Mouse (Mus musculus): Measurements from ENCODE around the gene Trpm5. TPM values are rescaled to one million over a fixed set of nuclear protein-coding genes. Genes with fewer than 3 reads are reported as not detected.

Gene Trpm5
- total RNA-seq (2022): not detected

DNA sequence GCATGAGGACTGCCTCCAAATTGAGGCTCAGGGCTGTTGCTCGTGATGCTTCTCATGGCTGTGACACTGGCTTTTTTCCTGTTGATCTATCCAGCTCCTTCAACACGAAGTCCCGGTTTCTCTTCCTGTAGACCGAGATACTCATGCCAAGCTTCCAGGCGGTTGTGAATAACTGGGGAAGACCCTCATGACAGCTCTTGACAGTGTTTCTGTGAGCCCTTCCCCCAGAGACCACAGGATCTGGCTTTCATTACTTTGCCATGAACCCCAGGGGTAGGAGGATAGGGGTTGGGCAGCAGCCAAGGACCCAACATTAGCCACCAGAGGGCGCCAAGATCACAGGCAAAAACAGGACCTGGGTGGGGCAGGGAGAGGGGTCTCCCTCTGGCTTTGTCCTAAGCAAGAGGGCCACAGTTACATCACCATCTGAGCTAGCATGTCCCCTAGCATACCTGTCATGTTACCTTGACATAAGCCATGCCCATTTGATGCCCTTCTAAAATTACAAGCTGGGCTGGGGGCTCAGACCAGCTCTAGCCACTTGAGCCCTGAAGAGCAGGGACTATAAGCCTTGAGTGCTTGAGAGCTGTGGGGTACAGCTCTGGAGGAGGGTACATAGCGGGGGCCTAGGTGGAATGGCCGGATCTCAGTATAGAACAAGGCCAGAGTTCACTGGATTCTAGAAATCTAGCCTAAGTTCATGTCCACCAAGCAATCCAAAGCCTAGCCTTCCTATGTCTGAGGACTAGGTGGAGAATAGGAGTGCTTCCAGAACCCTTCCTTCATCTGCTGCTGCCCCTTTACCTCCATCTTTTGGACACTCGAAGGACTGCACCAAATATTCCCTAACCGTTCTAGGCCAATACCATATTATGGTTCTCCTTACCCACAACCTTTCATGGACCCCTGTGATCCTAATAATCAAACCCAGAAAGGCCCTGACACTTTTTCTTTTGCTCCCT lies at the start of gene Trpm5:
Gene Trpm5 (minus strand): TSS at position 51 of the 962 bp plus-strand sequence.
- peak in 1 of 2 experiments; percentile 30 for DNase-seq (ENCODE audit: low spot score in 2 of 2)

DNA sequence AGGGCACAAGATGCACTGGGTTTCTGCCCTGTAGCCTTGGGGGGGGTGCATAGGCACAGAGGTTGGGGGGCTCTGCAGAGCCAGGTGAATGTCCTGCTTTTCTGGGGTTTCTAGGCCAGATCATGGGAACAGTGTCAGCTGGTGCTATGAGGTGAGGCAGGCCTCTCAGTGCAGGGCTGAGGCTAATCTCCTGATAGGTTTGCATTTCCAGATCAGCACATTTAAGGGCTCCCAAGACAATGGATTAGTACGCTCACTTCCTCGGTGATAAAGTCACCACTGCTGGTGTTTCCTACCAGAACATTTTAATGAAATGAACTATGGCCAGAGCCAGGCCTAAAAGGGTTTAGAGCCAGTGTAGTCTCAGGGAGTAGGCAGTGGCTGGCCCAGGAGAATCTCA lies 48.2 kb upstream of the Trpm5 start:
- no peak for DNase-seq (ENCODE audit: low spot score in 2 of 2)

DNA sequence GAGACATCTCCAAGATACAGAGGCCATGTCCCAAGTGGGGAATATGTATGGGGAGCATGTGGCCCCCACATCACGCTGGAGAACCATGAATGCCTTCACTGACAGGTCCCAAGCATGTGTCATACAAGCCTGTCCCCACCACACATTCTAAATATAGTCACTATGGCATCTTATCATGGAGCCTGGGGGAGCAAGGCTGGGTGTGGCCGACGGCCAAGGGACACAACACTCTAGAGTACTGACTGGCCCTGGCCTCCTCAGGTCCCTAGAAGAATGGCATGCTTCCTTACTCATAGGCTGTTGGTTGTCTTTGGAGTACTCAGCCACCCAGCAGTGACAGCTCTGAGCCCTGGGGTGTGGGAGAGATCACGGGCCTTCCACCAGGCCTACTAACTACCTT lies 45.5 kb upstream of the Trpm5 start:
- DNase-seq (ENCODE audit: low spot score in 2 of 2): no peak

- DNase-seq (ENCODE audit: low spot score in 2 of 2): peak in 1 of 2 experiments; percentile 35
These were observed 44.3 kb upstream of the Trpm5 start for GRCm38 (mm10) chr7:143138789-143139188.

- DNase-seq (ENCODE audit: low spot score in 2 of 2): no peak
These were observed 42.1 kb upstream of the Trpm5 start for GRCm38 (mm10) chr7:143136561-143136960.

- DNase-seq (ENCODE audit: low spot score in 2 of 2): no peak
These were observed 41.7 kb upstream of the Trpm5 start for GRCm38 (mm10) chr7:143136125-143136524.

DNA sequence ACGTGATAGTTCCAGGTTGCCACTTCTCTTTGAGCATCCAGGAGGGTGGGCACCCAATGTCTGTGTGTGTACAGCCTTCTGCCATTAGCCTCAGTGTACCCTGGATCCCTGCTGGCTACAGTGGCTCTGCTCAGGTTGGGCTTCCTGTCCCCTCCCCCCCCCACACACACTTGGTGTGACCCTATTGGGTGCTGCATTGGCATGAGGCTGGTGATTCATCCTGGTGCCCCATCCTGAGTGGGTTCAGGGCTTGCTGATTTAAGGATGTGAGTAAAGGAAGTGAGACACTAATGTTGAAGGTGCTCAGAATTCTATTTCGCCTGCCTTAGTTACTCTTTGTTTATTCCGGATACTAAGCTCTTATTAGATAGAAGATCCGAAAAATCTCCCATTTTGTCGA lies 38.4 kb upstream of the Trpm5 start:
- DNase-seq (ENCODE audit: low spot score in 2 of 2): no peak

GRCm38 (mm10) chr7:143124902-143125301 lies 30.5 kb upstream of the Trpm5 start:
- no peak for DNase-seq (ENCODE audit: low spot score in 2 of 2)

DNA sequence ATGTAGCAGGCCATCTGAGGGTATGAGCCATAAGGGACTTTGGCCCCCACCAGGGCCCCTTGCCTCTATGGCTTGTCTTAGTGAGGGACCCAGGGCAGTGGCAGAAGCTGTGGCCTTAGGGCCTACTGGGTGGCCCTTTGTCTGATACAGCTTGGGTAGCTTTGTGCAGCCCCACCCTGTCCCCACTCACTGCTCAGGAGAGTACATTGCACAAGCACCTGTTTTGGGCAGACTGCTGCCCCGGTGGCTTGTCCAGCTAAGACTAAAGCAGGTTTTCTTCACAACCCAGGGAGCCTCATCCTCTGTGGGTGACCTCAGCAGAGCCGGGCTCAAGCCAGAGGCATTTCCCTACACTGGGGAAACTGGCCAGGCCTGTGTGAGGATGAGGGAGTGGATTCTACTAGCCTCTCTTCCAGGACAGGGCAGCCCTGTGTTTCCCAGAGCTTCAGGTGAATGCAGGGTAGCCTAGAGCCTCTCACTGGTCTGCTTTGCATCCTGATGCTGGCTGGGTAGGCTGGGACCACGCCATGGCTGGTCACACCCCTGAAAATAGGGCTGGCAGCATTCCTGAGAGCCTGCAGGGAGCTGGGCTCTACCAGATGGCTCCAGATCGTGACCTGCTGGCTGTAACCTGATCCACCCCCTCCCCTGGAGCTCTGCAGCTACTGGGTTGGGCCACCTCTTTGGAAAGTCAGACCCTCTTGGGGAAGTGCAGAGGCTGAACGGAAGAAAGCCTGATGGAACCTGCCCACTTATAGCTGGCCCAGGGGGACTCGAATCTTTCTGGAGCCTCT lies 29.6 kb upstream of the Trpm5 start:
- no peak for DNase-seq (ENCODE audit: low spot score in 2 of 2)

- DNase-seq (ENCODE audit: low spot score in 2 of 2): no peak
These were observed 27.7 kb upstream of the Trpm5 start for GRCm38 (mm10) chr7:143122191-143122590.

DNA sequence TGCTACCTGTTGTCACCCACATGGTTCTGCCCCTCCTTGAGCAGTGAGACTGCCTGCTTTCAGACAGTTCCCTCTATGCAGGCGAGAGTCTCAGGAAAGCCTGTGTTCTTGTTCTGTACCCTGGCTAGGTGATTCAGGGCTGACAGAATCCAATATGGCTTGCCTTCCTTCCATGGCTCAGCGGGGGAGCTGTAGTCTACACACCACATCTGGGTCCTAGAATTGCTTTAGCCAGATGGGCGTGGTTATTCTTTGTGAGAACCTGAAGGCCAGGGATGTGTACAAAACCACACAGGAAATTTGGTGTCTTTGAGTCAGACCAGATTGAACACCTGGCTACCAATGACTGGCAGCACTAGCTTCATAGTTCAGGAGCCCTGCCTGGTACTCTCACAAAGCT lies 25.4 kb upstream of the Trpm5 start:
- DNase-seq (ENCODE audit: low spot score in 2 of 2): no peak

GRCm38 (mm10) chr7:143119407-143119806 lies 25.0 kb upstream of the Trpm5 start:
- DNase-seq (ENCODE audit: low spot score in 2 of 2): no peak

DNA sequence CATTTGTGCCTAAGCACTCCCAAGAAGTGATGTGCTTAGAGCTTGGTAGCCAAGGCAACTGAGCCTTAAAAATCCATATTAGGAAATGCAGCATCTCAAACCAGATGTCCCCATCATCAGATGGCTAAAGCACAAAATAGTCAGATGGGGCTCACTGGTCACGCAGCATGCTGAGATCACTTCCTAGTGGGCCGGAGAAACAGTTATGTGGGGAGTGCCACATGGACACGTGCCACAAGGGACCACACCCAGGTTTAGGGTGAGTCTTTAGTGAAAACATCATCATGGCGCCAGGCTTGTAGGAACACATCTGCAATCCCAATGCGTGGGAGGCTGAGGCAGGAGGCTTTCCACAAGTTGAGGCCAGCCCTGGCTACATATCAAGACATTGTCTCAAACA lies 22.1 kb upstream of the Trpm5 start:
- no peak for DNase-seq (ENCODE audit: low spot score in 2 of 2)

- DNase-seq (ENCODE audit: low spot score in 2 of 2): no peak
These were observed 20.3 kb upstream of the Trpm5 start for GRCm38 (mm10) chr7:143114773-143115172.

DNA sequence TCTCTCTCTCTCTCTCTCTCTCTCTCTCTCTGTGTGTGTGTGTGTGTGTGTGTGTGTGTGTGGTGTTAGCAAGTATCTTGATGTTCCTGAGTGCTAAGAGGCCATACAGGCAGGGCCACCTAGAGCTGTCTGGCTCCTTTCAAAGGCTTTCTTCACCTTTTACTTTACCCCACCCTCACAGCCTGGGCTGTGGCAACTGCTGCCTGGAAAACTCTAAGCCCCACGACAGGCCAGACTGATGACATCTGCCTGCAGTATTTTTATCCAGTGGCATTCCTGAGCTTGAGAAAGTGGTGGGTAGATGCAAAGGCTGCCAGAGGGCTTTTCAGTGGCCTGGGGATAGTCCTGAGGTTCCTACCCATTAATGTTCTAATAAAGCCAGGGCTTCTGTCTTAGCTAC lies 18.0 kb upstream of the Trpm5 start:
- no peak for DNase-seq (ENCODE audit: low spot score in 2 of 2)

GRCm38 (mm10) chr7:143111719-143112118 lies 17.3 kb upstream of the Trpm5 start:
- DNase-seq (ENCODE audit: low spot score in 2 of 2): no peak

GRCm38 (mm10) chr7:143110803-143111202 lies 16.4 kb upstream of the Trpm5 start:
- no peak for DNase-seq (ENCODE audit: low spot score in 2 of 2)

DNA sequence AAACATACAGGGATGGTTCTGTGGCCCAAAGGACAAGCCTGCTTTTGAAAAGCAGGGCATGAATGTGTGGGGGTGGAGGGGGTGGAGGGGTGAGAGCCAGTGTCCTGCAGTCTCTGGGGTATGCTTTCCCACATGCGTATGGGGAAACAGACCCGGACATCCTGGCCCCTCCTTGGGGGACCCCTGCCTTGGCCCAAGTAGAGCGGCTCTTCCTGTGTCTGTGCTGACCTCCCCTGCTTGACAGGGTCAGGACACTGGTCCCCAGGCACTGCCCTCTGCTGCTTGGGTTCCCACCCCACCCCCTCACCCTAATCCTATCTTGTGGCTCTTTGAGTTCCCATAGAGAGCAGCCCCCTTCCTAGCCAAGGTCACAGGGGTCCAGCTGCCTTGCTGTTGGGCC lies 15.3 kb upstream of the Trpm5 start:
- DNase-seq (ENCODE audit: low spot score in 2 of 2): no peak

- no peak for DNase-seq (ENCODE audit: low spot score in 2 of 2)
These were observed 14.7 kb upstream of the Trpm5 start for GRCm38 (mm10) chr7:143108996-143109660.

- no peak for DNase-seq (ENCODE audit: low spot score in 2 of 2)
These were observed 13.8 kb upstream of the Trpm5 start for GRCm38 (mm10) chr7:143108200-143108599.

DNA sequence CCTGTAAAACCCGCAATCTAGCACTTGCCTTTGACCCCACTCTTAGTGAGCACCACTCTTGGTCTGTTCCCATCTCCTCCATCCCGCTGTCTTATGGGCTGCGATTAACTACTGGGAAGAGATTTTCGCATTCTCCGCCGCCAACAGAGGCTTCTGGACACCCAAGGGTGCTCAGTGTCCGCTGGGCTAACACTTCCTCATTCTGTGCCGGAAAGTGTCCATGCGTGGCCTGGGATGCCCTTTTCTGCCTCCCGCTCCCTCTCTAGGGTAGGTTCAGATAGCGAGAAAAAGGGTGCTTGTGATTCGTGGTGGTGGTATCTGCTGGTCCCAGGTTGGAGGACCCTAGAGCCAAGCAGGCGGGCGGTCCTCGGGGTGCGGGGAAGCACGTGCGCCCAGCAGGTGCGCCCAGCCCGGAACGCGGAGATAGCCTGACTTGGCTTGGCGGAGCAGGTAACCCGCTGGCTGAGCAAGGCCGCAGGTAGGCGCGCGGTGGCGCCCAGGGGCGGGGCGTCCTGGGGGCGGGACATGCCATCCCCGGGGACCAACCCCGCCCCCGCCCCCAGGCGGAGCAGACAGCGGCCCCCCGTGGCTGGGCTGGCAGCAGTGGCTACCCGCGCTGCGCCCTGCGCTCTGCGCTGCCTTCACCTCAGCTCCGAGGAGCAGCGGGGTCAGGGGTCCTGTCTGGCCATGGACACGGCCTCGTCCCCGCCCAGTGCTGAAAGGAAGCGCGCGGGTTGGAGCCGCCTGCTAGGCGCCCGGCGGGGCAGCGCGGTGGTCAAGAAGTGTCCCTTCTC lies 12.4 kb upstream of the Trpm5 start:
- DNase-seq (ENCODE audit: low spot score in 2 of 2): no peak

All from left cerebral cortex, adult 8-10 months (tissue).